Mouse (Mus musculus): Measurements from ENCODE around the gene Hnrnpk. TPM values are rescaled to one million over a fixed set of nuclear protein-coding genes. Genes with fewer than 3 reads are reported as not detected.

Gene Hnrnpk
- polyA plus RNA-seq, 1 experiment from 2014 or later, result 1,049 TPM

- no peak for TF ChIP-seq CTCF (IDR thresholded peaks at IDR 0.05; ENCODE audit: low read depth)
- Histone ChIP-seq H3K9ac (ENCODE audit: low read depth, low read length) (no peak overlapping the region), H3K36me3 (ENCODE audit: insufficient read depth, low read length) (no peaks in the 10 kb centered on the region), H3K4me2 (ENCODE audit: low read length) (no peak overlapping the region), H3K4me1 (replicated peaks; ENCODE audit: insufficient read depth, low read length) (no peaks in the 10 kb centered on the region), H3K27me3 (ENCODE audit: insufficient read depth, low read length) (no peaks in the 10 kb centered on the region), H3K9me3 (replicated peaks; ENCODE audit: low read length) (no peaks in the 10 kb centered on the region), H3K4me3 (replicated peaks; ENCODE audit: low read depth, low read length) (no peak overlapping the region), H3K27ac (no peak overlapping the region)
- ATAC-seq (replicated peaks; ENCODE audit: low FRiP score, low read depth), result no peak
- 51% methylated on average over 10 of the region's 10 CpGs for WGBS
- DNase-seq (ENCODE audit: low spot score), result peak; percentile 33
Measured at GRCm38 (mm10) chr13:58423061-58423660, 20.0 kb upstream of the Hnrnpk start.

- no peak overlapping the region for H3K4me3 ChIP-seq (replicated peaks; ENCODE audit: low read depth, low read length)
- H3K9me3 ChIP-seq (replicated peaks; ENCODE audit: low read length), result no peaks in the 10 kb centered on the region
- ATAC-seq (replicated peaks; ENCODE audit: low FRiP score, low read depth) (no peak), DNase-seq (ENCODE audit: low spot score) (no peak)
- no peak overlapping the region for H3K4me2 ChIP-seq (ENCODE audit: low read length)
- no peaks in the 10 kb centered on the region for H3K36me3 ChIP-seq (ENCODE audit: insufficient read depth, low read length)
- H3K27me3 ChIP-seq (ENCODE audit: insufficient read depth, low read length), result no peaks in the 10 kb centered on the region
- no peaks in the 10 kb centered on the region for H3K4me1 ChIP-seq (replicated peaks; ENCODE audit: insufficient read depth, low read length)
- no peak overlapping the region for H3K9ac ChIP-seq (ENCODE audit: low read depth, low read length)
- H3K27ac ChIP-seq, result no peak overlapping the region
- TF ChIP-seq CTCF (IDR thresholded peaks at IDR 0.05; ENCODE audit: low read depth), result no peak
- 80% methylated on average over 4 of the region's 4 CpGs for WGBS
Measured at GRCm38 (mm10) chr13:58422242-58422641, 19.1 kb upstream of the Hnrnpk start.

- no peak for DNase-seq (ENCODE audit: low spot score)
- no peaks in the 10 kb centered on the region for H3K36me3 ChIP-seq (ENCODE audit: insufficient read depth, low read length)
- 79% methylated on average over 4 of the region's 4 CpGs for WGBS
Measured at GRCm38 (mm10) chr13:58421026-58421425, 17.9 kb upstream of the Hnrnpk start.

DNA sequence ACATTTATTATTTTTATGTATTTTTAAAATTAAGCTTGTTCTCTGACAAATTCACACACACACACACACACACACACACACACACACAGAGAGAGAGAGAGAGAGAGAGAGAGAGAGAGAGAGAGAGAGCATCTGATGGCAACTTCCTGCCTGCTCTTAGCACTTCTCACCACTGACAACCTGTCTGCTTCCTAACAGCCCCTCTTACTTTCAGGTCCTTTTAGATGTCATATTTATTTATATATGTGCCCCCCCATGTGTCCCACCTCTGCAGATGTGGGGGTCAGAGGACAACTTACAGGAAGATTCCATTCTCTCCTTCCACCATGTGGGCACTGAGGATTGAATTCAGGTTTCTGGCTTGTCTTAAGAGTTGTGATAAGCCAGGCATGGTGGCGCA lies 16.1 kb upstream of the Hnrnpk start:
- Histone ChIP-seq H3K4me3 (replicated peaks; ENCODE audit: low read depth, low read length) (no peak overlapping the region), H3K27me3 (ENCODE audit: insufficient read depth, low read length) (no peaks in the 10 kb centered on the region), H3K36me3 (ENCODE audit: insufficient read depth, low read length) (no peaks in the 10 kb centered on the region), H3K9ac (ENCODE audit: low read depth, low read length) (no peak overlapping the region), H3K9me3 (replicated peaks; ENCODE audit: low read length) (no peaks in the 10 kb centered on the region), H3K4me2 (ENCODE audit: low read length) (no peak overlapping the region), H3K27ac (no peak overlapping the region), H3K4me1 (replicated peaks; ENCODE audit: insufficient read depth, low read length) (no peaks in the 10 kb centered on the region)
- DNase-seq (ENCODE audit: low spot score) (no peak), ATAC-seq (replicated peaks; ENCODE audit: low FRiP score, low read depth) (no peak)
- TF ChIP-seq CTCF (IDR thresholded peaks at IDR 0.05; ENCODE audit: low read depth), result no peak
- WGBS, result 95% methylated on average over 1 of the region's 1 CpGs

More at GRCm38 (mm10) chr13:58421026-58421425, 17.9 kb upstream of the Hnrnpk start:
- TF ChIP-seq CTCF (IDR thresholded peaks at IDR 0.05; ENCODE audit: low read depth), result no peak
- no peak overlapping the region for H3K9ac ChIP-seq (ENCODE audit: low read depth, low read length)
- ATAC-seq (replicated peaks; ENCODE audit: low FRiP score, low read depth), result no peak
- no peak overlapping the region for H3K4me2 ChIP-seq (ENCODE audit: low read length)
- H3K27me3 ChIP-seq (ENCODE audit: insufficient read depth, low read length), result no peaks in the 10 kb centered on the region
- H3K4me3 ChIP-seq (replicated peaks; ENCODE audit: low read depth, low read length), result no peak overlapping the region
- no peak overlapping the region for H3K27ac ChIP-seq
- H3K4me1 ChIP-seq (replicated peaks; ENCODE audit: insufficient read depth, low read length), result no peaks in the 10 kb centered on the region
- H3K9me3 ChIP-seq (replicated peaks; ENCODE audit: low read length), result no peaks in the 10 kb centered on the region

DNA sequence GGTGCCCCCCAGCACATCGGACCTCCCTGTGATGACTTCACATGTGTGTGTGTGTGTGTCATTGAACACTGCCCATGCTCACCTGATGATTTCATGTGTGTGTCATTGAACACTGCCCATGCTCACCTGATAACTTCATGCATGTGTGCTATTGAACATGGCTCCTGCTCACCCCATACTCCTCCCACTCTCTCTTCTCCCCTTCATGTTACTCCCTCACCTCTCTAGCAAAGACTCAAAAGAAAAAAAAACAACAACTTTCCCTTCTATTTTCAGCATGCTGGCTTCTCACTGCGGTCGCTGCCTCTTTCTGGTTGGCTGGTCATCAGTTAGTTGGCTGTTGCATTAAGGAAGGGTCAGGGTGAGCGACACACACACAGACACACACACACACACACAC lies 15.5 kb upstream of the Hnrnpk start:
- 38% methylated on average over 4 of the region's 4 CpGs for WGBS
- Histone ChIP-seq H3K4me3 (replicated peaks; ENCODE audit: low read depth, low read length) (no peak overlapping the region), H3K27ac (no peak overlapping the region), H3K36me3 (ENCODE audit: insufficient read depth, low read length) (no peaks in the 10 kb centered on the region), H3K9me3 (replicated peaks; ENCODE audit: low read length) (no peaks in the 10 kb centered on the region), H3K27me3 (ENCODE audit: insufficient read depth, low read length) (no peaks in the 10 kb centered on the region), H3K4me2 (ENCODE audit: low read length) (no peak overlapping the region), H3K9ac (ENCODE audit: low read depth, low read length) (no peak overlapping the region), H3K4me1 (replicated peaks; ENCODE audit: insufficient read depth, low read length) (no peaks in the 10 kb centered on the region)
- DNase-seq (ENCODE audit: low spot score) (no peak), ATAC-seq (replicated peaks; ENCODE audit: low FRiP score, low read depth) (no peak)
- no peak for TF ChIP-seq CTCF (IDR thresholded peaks at IDR 0.05; ENCODE audit: low read depth)

DNA sequence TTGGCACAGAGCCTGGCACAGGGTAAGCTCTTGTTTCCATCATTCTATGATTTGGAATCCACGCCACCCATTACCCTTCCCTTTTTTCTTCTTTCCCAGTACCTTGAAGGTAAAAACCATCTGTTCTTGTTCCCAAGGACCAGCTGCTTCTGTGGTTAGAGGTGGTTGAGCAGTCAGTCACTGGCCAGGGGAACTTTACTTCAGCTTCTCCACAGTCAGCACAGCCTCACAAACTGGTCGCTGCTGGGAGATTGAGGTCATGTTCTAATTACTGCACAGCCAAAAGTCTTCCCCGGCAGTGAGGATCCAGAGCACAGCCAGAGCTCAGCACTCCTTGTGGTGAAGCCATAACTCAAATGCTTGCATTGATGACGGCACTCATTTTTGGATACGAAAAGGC lies 12.7 kb upstream of the Hnrnpk start:
- H3K9ac ChIP-seq (ENCODE audit: low read depth, low read length), result no peak overlapping the region
- TF ChIP-seq CTCF (IDR thresholded peaks at IDR 0.05; ENCODE audit: low read depth), result no peak
- no peaks in the 10 kb centered on the region for H3K9me3 ChIP-seq (replicated peaks; ENCODE audit: low read length)
- DNase-seq (ENCODE audit: low spot score), result no peak
- no peaks in the 10 kb centered on the region for H3K27me3 ChIP-seq (ENCODE audit: insufficient read depth, low read length)
- H3K27ac ChIP-seq, result no peak overlapping the region
- H3K4me1 ChIP-seq (replicated peaks; ENCODE audit: insufficient read depth, low read length), result no peaks in the 10 kb centered on the region
- H3K36me3 ChIP-seq (ENCODE audit: insufficient read depth, low read length), result 0 out of 2 replicates have a peak, but pooled peaks cover 3% of the 10 kb centered on the region
- H3K4me3 ChIP-seq (replicated peaks; ENCODE audit: low read depth, low read length), result no peak overlapping the region
- H3K4me2 ChIP-seq (ENCODE audit: low read length), result no peak overlapping the region
- ATAC-seq (replicated peaks; ENCODE audit: low FRiP score, low read depth), result no peak
- 60% methylated on average over 5 of the region's 5 CpGs for WGBS

DNA sequence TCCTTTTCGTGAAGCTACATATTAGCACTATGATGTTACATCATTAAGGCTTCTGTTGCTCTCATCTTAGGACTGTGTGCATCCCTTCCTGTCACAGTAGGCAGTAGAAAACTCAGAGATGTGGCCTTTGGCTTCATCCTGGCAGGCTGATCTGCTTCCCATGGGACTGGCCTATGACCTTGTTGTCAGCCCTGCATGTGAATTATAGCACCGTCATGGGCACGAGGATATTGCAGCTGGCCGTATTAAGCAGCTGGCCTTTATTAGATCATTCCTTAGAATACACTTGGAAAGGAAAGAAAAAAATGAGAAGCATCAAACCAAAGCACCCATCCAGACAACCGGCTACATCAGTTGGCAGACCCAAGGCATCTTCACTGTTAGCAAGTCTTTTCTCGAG lies 12.2 kb upstream of the Hnrnpk start:
- Histone ChIP-seq H3K27me3 (ENCODE audit: insufficient read depth, low read length) (no peaks in the 10 kb centered on the region), H3K9me3 (replicated peaks; ENCODE audit: low read length) (no peaks in the 10 kb centered on the region), H3K4me3 (replicated peaks; ENCODE audit: low read depth, low read length) (no peak overlapping the region), H3K4me2 (ENCODE audit: low read length) (no peak overlapping the region), H3K4me1 (replicated peaks; ENCODE audit: insufficient read depth, low read length) (no peaks in the 10 kb centered on the region), H3K9ac (ENCODE audit: low read depth, low read length) (no peak overlapping the region), H3K27ac (no peak overlapping the region), H3K36me3 (ENCODE audit: insufficient read depth, low read length) (peaks cover 4% of the 10 kb centered on the region; the same call in 1 of the 2 replicates)
- DNase-seq (ENCODE audit: low spot score) (no peak), ATAC-seq (replicated peaks; ENCODE audit: low FRiP score, low read depth) (no peak)
- WGBS, result 48% methylated on average over 6 of the region's 6 CpGs
- no peak for TF ChIP-seq CTCF (IDR thresholded peaks at IDR 0.05; ENCODE audit: low read depth)

Data from kidney, postnatal 0 days (tissue).